ENCODE assay signal across 8 mouse cellular contexts in the genomic region with DNA sequence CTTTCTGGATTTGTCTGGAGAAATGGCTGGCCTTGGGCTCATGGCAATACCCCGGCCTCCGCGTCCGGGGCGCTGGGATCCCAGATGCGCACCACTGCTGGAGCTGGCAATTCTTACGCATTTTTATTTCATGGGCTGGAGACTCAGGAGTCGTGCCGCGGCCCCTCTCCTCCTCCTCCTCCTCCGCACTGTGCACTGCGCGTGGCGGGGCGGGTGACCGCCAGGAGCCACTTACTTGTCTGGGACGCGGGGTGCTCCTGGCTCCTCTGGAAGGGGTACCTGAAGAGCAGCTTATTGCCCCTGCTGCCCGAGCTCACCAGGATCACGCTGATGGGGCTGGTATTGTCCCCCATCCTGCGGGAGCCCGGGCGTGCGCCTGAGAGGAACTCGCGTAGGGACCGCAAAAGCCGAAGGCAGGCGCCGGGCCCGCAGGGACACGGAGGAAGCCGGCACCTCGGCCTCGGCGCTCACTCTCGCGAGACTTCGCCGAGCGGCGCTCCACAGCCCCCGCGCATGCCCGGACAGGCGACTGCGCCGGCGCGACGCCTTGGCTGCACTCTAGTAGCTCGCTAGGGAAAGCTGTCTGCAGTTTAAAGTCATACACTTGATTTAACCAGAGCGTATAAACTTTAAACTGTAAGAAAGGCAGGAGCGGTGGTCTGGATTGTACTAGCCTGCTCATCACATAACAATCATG. TPM values are rescaled to one million over a fixed set of nuclear protein-coding genes. Genes with fewer than 3 reads are reported as not detected.
DNase-seq lines count a peak whose midpoint lies in the region; ATAC-seq and TF ChIP-seq lines count a peak whose summit lies in the region.

Gene Nprl3 (minus strand): TSS at position 520 of the 697 bp plus-strand sequence.

- no peak for TF ChIP-seq CTCF in C2C12 (IDR thresholded peaks at IDR 0.05; ENCODE audit: control insufficient read depth, insufficient read depth, insufficient read length)

- peak within 1 kb of the TSS; percentile 97 for H3K9ac ChIP-seq in heart, embryonic 13.5 days
- H3K9ac ChIP-seq in liver, embryonic 12.5 days, result peak within 1 kb of the TSS; percentile 99
- H3K9ac ChIP-seq in stomach, embryonic 15.5 days, result peak within 1 kb of the TSS; percentile 76

- H3K4me3 ChIP-seq in C2C12 (ENCODE audit: insufficient read depth, poor library complexity, severe bottlenecking), result peak within 1 kb of the TSS; percentile 78
- peak within 1 kb of the TSS; percentile 92 for H3K4me3 ChIP-seq in heart, embryonic 13.5 days
- H3K4me3 ChIP-seq in liver, embryonic 12.5 days, result peak within 1 kb of the TSS; percentile 81
- H3K4me3 ChIP-seq in stomach, embryonic 15.5 days (replicated peaks), result peak within 1 kb of the TSS; percentile 77

- peak within 1 kb of the TSS; percentile 95 for H3ac ChIP-seq in C2C12 (ENCODE audit: control insufficient read depth, insufficient read length, low read depth)

- H3K4me2 ChIP-seq in heart, embryonic 13.5 days, result peak within 1 kb of the TSS; percentile 79
- peak within 1 kb of the TSS; percentile 81 for H3K4me2 ChIP-seq in liver, embryonic 12.5 days
- peak within 1 kb of the TSS; percentile 56 for H3K4me2 ChIP-seq in stomach, embryonic 15.5 days

- peak within 1 kb of the TSS; percentile 93 for H3K27ac ChIP-seq in heart, embryonic 13.5 days (replicated peaks)
- peak within 1 kb of the TSS; percentile 99 for H3K27ac ChIP-seq in liver, embryonic 12.5 days
- H3K27ac ChIP-seq in stomach, embryonic 15.5 days, result peak within 1 kb of the TSS; percentile 93

- H3K79me2 ChIP-seq in C2C12 (ENCODE audit: control insufficient read depth, insufficient read depth), result peaks cover 38% of the 10 kb centered on the region

- peaks cover 17% of the 10 kb centered on the region for H3K79me3 ChIP-seq in C2C12 (ENCODE audit: low read depth)

- ATAC-seq in erythroid progenitor cell, adult 5-6 weeks (replicated peaks; ENCODE audit: low FRiP score, poor library complexity, severe bottlenecking), result peak; percentile 73
- peak; percentile 89 for ATAC-seq in heart, embryonic 13.5 days (ENCODE audit: extremely low read depth, insufficient number of reproducible peaks, low FRiP score, low TSS enrichment)
- ATAC-seq in liver, embryonic 12.5 days, result peak; percentile 80
- ATAC-seq in stomach, embryonic 15.5 days (ENCODE audit: insufficient read depth, low FRiP score, low read depth), result peak; percentile 99

- no peaks in the 10 kb centered on the region for H3K9me3 ChIP-seq in heart, embryonic 13.5 days
- H3K9me3 ChIP-seq in liver, embryonic 12.5 days (replicated peaks), result no peaks in the 10 kb centered on the region
- no peaks in the 10 kb centered on the region for H3K9me3 ChIP-seq in stomach, embryonic 15.5 days

- peak; percentile 86 for DNase-seq in brain, embryonic 18.5 days (ENCODE audit: low read depth, low spot score)
- DNase-seq in kidney, postnatal 10 days, result peak; percentile 99
- DNase-seq in natural killer cell, adult 2 months (ENCODE audit: low spot score in 2 of 2), result peak; percentile 92 to 94

- peaks cover 38% of the 10 kb centered on the region for H3K4me1 ChIP-seq in heart, embryonic 13.5 days
- peaks cover 91% of the 10 kb centered on the region for H3K4me1 ChIP-seq in liver, embryonic 12.5 days
- peaks cover 13% of the 10 kb centered on the region for H3K4me1 ChIP-seq in stomach, embryonic 15.5 days

- WGBS in heart, embryonic 13.5 days, result under 1% methylated on average over 54 of the region's 54 CpGs
- under 1% methylated on average over 54 of the region's 54 CpGs for WGBS in liver, embryonic 12.5 days (ENCODE audit: insufficient replicate concordance)
- under 1% methylated on average over 54 of the region's 54 CpGs for WGBS in stomach, embryonic 15.5 days

- no peaks in the 10 kb centered on the region for H3K27me3 ChIP-seq in C2C12 (ENCODE audit: control insufficient read depth, insufficient read depth, insufficient read length)
- H3K27me3 ChIP-seq in heart, embryonic 13.5 days (replicated peaks), result 0 out of 2 replicates have a peak, but pooled peaks cover 4% of the 10 kb centered on the region
- peaks cover 5% of the 10 kb centered on the region; the same call in 1 of the 2 replicates for H3K27me3 ChIP-seq in liver, embryonic 12.5 days (replicated peaks)
- no peaks in the 10 kb centered on the region for H3K27me3 ChIP-seq in stomach, embryonic 15.5 days (replicated peaks)

- no peaks in the 10 kb centered on the region for H3K36me3 ChIP-seq in C2C12 (ENCODE audit: control insufficient read depth, insufficient read depth)
- H3K36me3 ChIP-seq in heart, embryonic 13.5 days, result peaks cover 4% of the 10 kb centered on the region; the same call in 1 of the 2 replicates
- peaks cover 15% of the 10 kb centered on the region for H3K36me3 ChIP-seq in liver, embryonic 12.5 days
- H3K36me3 ChIP-seq in stomach, embryonic 15.5 days, result no peaks in the 10 kb centered on the region

TF ChIP-seq in C2C12, 6 proteins besides CTCF, POLR2A, EP300 and RAD21:
- no peak for TF ChIP-seq USF1 (IDR thresholded peaks at IDR 0.05; ENCODE audit: low read depth)
- TF ChIP-seq MAX (IDR thresholded peaks at IDR 0.05), result peak; percentile 75
TF ChIP-seq in C2C12: peak in this region for 1.

RNA-seq across cellular contexts. Expression of gene Nprl3, which starts in this region (rescaled TPM):
- polyA plus RNA-seq in C2C12 (2012; fragmentation: generic; extraction: Trizol), result 34.0 TPM
- 75.9 and 106 TPM in 2 replicates for total RNA-seq in erythroid progenitor cell, adult 5-6 weeks (2015; ENCODE audit: low replicate concordance)
- total RNA-seq in erythroid progenitor cell, adult 5-6 weeks (2017; ENCODE audit: low replicate concordance), result 143 and 155 TPM in 2 replicates
- 33.4 and 34.9 TPM in 2 replicates for polyA plus RNA-seq in heart, embryonic 13.5 days (2015; fragmentation: Nextera tagmentation; extraction: Ambion mirVana)
- 34.6 and 39.1 TPM in 2 replicates for polyA plus RNA-seq in liver, embryonic 12.5 days (2016; fragmentation: Nextera tagmentation; extraction: Ambion mirVana)
- 35.6 and 39.0 TPM in 2 replicates for polyA plus RNA-seq in stomach, embryonic 15.5 days (2015; fragmentation: Nextera tagmentation; extraction: Ambion mirVana)

Comparison
In these comparisons a context has a peak if more than half of its experiments do, and no peak if none do; other contexts are left out.
1. Peak in every context shown above with its lines: DNase-seq, ATAC-seq, H3K4me3 ChIP-seq and H3K27ac ChIP-seq.